Mouse (Mus musculus): ENCODE data around the gene Elp4. TPM values are rescaled to one million over a fixed set of nuclear protein-coding genes. Genes with fewer than 3 reads are reported as not detected.

The Elp4 gene
- polyA plus RNA-seq, 1 experiment: 11.1 TPM

DNA sequence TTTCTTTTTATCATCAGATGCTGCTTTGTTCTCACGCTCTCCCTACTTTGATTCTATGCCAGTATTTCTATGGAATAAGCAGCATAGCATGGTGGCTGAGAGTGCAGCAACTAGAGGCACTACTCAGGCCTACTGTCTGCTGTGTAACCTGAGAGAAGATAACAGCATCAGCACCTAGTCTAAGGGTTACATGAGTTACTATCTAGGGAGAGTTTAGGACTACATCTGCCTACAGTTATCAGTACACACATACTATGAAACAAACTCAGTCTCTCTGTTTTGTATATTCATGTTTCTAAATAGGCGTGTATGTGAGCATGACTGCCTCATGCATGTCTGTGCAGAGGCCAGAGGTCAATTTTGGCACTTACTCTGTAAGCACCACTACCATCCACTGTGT, 97.8 kb downstream of the Elp4 start:
- no peak for DNase-seq (ENCODE audit: extremely low spot score in 1 of 2, low spot score in 1 of 2)

GRCm38 (mm10) chr2:105806047-105806446, 98.3 kb downstream of the Elp4 start:
- no peak for DNase-seq (ENCODE audit: extremely low spot score in 1 of 2, low spot score in 1 of 2)

- DNase-seq (ENCODE audit: extremely low spot score in 1 of 2, low spot score in 1 of 2): no peak
These were observed 99.2 kb downstream of the Elp4 start for GRCm38 (mm10) chr2:105805210-105805609.

GRCm38 (mm10) chr2:105804506-105804905, 99.9 kb downstream of the Elp4 start:
- DNase-seq (ENCODE audit: extremely low spot score in 1 of 2, low spot score in 1 of 2): no peak

GRCm38 (mm10) chr2:105803427-105803826, 100.9 kb downstream of the Elp4 start:
- no peak for DNase-seq (ENCODE audit: extremely low spot score in 1 of 2, low spot score in 1 of 2)

- no peak for DNase-seq (ENCODE audit: extremely low spot score in 1 of 2, low spot score in 1 of 2)
These were observed 101.5 kb downstream of the Elp4 start for GRCm38 (mm10) chr2:105802902-105803301.

- DNase-seq (ENCODE audit: extremely low spot score in 1 of 2, low spot score in 1 of 2): no peak
These were observed 102.8 kb downstream of the Elp4 start for GRCm38 (mm10) chr2:105801536-105801935.

GRCm38 (mm10) chr2:105800694-105801093, 103.7 kb downstream of the Elp4 start:
- DNase-seq (ENCODE audit: extremely low spot score in 1 of 2, low spot score in 1 of 2): no peak

GRCm38 (mm10) chr2:105799840-105800239, 104.5 kb downstream of the Elp4 start:
- no peak for DNase-seq (ENCODE audit: extremely low spot score in 1 of 2, low spot score in 1 of 2)

DNA sequence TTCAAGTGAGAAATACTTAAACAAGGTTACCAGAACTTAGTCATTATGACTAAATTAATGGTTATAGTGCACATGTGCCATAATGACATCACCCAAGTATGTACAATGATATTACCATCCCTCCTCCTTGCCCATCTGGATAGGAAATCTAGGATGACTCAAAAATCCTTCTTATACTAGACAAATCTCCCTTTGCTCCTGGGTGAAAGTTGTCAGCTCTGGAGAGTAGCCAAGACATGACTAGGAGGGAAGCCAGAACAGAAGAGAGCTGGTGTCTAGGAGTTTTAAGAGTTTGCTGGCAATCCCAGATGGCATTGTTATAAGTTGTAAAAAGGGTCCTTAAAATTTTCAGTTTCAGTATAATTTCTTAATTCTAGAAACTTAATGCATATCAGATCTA, 106.5 kb downstream of the Elp4 start:
- peak in 1 of 2 experiments; percentile 66 for DNase-seq (ENCODE audit: extremely low spot score in 1 of 2, low spot score in 1 of 2)

DNA sequence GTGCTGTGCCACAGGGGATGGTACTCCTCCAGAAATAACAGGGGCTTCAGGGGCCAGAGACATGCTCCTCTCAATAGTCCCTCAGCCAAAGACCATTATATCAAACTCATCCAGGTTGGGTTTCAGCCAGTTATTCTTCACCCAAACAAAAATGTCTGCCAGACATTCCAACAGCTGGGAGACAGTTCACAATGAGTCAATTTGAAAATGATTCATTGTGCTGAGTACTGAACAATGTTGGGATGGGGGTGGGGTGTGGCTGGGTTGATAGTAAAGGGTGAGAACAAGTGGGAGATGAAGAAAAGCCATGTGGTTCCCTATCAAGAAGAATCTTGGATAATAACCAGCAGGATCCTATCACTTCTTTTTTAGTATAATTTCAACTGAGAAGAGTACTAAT, 108.3 kb downstream of the Elp4 start:
- peak in 1 of 2 experiments; percentile 31 for DNase-seq (ENCODE audit: extremely low spot score in 1 of 2, low spot score in 1 of 2)

- DNase-seq (ENCODE audit: extremely low spot score in 1 of 2, low spot score in 1 of 2): no peak
These were observed 111.8 kb downstream of the Elp4 start for GRCm38 (mm10) chr2:105792339-105793120.

DNA sequence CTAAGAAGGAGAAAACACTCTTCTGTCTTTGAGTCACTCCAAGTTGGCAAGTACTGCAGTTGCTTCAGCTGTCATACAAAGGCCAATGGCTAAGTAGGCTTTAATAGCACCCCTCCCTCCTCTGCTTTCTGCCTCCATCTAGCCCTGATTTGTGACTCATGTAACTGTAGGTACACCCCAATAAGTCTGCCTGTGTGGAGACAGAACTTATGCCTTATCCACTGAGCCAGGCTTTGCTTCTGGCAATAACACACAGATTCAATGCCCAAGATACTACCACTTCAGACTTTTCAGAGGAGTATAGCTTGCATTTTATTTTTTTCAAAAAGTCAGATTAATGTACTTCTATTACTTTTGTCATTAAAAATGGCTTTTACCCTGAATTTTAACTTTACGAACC, 114.4 kb downstream of the Elp4 start:
- DNase-seq (ENCODE audit: extremely low spot score in 1 of 2, low spot score in 1 of 2): no peak

DNA sequence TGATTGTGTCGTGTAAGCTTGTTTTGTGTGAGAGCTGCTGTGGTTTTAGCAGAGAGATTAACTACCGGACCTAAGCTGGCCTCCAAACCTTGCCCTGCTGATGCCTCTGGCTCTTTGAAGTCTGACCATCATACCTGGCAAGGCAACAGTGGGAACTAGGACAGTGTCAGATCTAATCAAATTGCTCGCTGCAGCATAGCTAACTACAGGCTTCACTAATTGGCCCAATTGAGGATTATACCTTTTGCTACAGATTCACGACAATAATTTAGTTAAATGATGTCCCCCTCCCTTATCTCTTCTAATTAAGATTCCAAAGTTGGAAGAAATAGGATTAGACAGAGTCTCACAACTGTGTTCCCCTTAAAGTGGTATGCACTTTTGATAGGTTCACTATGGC, 116.6 kb downstream of the Elp4 start:
- no peak for DNase-seq (ENCODE audit: extremely low spot score in 1 of 2, low spot score in 1 of 2)

- DNase-seq (ENCODE audit: extremely low spot score in 1 of 2, low spot score in 1 of 2): no peak
These were observed 117.4 kb downstream of the Elp4 start for GRCm38 (mm10) chr2:105786986-105787385.

DNA sequence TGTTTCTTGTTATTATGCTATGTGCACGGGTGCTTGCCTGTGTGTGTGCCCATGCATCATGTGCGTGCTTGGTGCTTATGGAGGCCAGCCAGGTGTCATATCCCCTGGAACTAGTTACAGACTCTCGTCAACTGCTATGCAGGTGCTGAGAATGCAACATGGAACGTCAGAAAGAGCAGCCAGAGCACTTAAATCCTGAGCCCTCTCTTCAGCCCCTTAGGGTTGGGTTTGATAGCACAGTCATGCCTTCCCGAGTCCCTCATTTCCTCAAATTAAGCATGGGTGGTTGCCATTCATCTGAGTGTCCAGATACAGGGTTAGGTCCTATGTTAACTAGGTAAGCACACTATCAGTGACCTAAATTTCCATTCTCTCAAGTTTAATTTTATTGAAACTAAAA, 121.5 kb downstream of the Elp4 start:
- no peak for DNase-seq (ENCODE audit: extremely low spot score in 1 of 2, low spot score in 1 of 2)

DNA sequence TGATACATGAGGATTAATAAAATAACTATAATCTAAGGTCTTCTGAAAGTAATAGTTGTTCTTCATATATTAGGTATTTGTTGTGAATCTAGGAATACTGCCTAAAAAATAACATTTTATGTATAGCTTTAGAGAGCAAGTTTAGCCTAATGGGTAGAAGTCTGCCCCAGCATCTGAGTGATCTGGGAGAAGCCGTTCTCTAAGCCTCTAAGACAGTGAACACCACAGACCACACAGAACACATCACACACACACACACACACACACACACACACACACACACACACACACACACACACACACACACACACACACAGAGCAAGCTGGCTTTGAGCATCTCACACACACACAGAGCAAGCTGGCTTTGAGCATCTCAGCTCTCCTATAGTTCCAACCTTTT, 123.6 kb downstream of the Elp4 start:
- DNase-seq (ENCODE audit: extremely low spot score in 1 of 2, low spot score in 1 of 2): no peak

- DNase-seq (ENCODE audit: extremely low spot score in 1 of 2, low spot score in 1 of 2): no peak
These were observed 125.0 kb downstream of the Elp4 start for GRCm38 (mm10) chr2:105779320-105779891.

DNA sequence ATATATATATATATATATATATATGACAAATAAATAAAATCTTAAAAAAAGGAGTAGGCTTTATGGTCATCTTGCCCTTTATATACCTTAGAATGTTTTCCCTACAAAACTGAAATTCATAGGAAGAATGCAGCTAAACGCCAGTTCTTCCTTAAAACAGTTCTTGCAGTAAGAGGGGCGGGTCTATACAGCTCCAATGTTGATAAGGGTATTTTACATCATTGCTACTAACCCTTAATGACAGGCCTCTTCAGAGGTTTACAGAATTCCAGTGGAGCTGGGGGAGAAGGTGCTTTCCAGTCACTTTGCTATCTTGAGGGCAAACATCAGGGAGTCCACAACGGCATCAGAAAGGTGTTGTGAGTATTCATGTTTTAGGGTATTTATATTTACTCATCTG, 133.1 kb downstream of the Elp4 start:
- no peak for DNase-seq (ENCODE audit: extremely low spot score in 1 of 2, low spot score in 1 of 2)

GRCm38 (mm10) chr2:105769747-105770328, 134.5 kb downstream of the Elp4 start:
- DNase-seq (ENCODE audit: extremely low spot score in 1 of 2, low spot score in 1 of 2): no peak

DNA sequence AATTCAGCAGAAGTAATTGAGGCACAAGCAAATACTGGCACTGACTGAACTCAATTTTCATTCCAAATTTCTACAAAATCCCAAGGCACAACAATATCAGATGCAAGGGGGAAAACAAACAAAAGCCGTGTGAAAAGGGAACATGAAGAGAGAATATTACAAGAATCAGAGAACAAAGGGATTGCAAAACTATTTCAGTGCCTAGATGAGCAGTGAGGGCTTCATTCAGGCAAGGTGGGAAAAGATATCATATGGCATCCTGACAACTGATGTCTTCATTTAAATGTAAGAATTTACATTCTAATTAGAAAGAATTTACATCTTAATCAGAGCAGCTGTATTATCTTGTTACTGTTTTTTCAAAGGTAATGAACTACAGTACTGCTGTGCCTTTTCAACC, 150.9 kb downstream of the Elp4 start:
- no peak for DNase-seq (ENCODE audit: extremely low spot score in 1 of 2, low spot score in 1 of 2)

GRCm38 (mm10) chr2:105749111-105749510, 155.3 kb downstream of the Elp4 start:
- no peak for DNase-seq (ENCODE audit: extremely low spot score in 1 of 2, low spot score in 1 of 2)
